Mouse (Mus musculus) Patski (cell line): Measurements from ENCODE around the gene Efcab11. TPM values are rescaled to one million over a fixed set of nuclear protein-coding genes. Genes with fewer than 3 reads are reported as not detected.

ENCODE experiments used
- ATAC-seq: fragments of 100-300 bp; one replicate; pipeline ENCODE4 v1.8.0; 2021
- CTCF ChIA-PET: fragments of 350-600 bp; sonication (Branson Sonifier 250); formaldehyde crosslinking; loops from one replicate; lab custom pipeline; 2022; ENCODE audit warnings: inconsistent platforms; lab: Charles Lee
- POLR2A ChIA-PET: fragments of 350-600 bp; sonication (Branson Sonifier 250); formaldehyde crosslinking; loops from one replicate; lab custom pipeline; 2022; ENCODE audit warnings: antibody characterized with exemption, inconsistent platforms; lab: Charles Lee
- DNase-seq: peaks from one replicate; pipeline ENCODE4 v3.0.0-alpha.2; 2011; ENCODE audit warnings: low read depth, low spot score
- H3K27me3 ChIP-seq: fragments of 371-371 bp; one replicate; pipeline ENCODE4 v1.5.1; 2021
- CTCF ChIP-seq: fragments of 100-300 bp; IDR thresholded peaks from one replicate; pipeline ENCODE4 v1.5.1; 2021
- in situ Hi-C: fragments of 300-500 bp; cut with MboI; formaldehyde crosslinking; loops from 3 replicates; pipeline ENCODE4 v1.11.1; 2018; ENCODE audit warnings: low pct_unique_long_range_greater_than_20kb, mixed read lengths
- polyA plus RNA-seq: library from polyadenylated mRNA; unstranded; gene quantifications from one replicate; pipeline ENCODE4 v1.2.3, GENCODE M21; 2021

The Efcab11 gene
- polyA plus RNA-seq, 1 experiment from 2014 or later = 3.1 TPM

DNA sequence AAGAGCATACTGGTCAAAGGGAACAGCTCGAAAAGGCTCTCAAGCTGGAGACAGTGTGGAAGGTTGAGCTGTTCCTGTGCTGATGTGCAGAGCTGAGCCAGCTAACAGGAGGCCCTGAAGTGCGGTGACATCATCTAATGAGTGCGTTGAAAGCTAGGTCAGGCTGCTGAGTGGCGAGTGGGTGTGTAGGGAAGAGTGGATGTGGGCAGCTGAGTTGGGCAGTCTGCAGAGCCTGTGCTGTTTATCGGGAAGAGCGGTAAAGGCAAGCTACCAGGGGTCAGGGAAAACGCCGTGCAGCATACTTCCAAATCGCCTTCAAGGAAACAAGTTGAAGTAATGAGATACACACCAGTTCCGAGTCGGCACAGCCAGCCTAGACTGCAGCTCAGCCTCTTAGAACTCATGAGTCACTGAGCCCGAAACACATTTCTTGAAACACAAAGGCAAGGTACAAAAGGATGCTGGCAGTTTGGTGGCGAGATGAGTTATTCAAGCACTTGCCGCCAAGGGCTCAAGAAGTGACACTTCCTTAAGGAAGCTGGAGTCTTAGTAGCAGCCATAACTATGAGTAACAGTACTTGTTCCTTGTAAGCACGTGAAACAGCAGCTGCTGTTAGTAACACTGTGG, 33.7 kb upstream of the Efcab11 start:
- ChIA-PET POLR2A (interaction anchor here (0.8 kb wide), 1 partner anchor 24 kb away, joined by 3 read pairs; no protein-coding TSS in a partner anchor), CTCF (interaction anchor here (1.7 kb wide), 1 partner anchor 15 kb away, joined by 6 read pairs; no protein-coding TSS in a partner anchor)
- H3K27me3 ChIP-seq = no peaks in the 10 kb centered on the region
- ATAC-seq (no peak), DNase-seq (no peak)
- no peak for TF ChIP-seq CTCF
- in situ Hi-C loops = no loop called here

DNA sequence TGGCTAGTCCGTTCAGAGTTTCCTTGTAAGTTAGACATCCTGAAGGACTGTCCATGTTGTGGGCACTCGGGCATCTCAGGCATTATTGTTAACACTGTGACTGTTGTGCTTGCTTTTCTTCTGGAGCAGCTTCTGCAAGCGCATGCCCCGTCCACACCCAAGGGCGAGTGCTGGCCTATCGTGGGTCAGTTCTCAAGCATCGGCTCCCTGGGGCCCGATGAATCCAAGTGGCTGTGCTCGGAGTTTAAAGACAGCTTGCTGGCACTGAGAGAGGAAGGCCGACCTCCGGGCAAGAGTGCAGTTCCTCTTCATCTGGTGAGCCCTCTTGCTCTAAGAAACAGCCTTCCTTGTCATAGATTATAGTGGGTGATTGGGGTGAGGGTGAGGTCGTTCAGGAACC, 27.2 kb upstream of the Efcab11 start:
- in situ Hi-C loops = no loop called here
- no peak for DNase-seq
- no peaks in the 10 kb centered on the region for H3K27me3 ChIP-seq
- ChIA-PET POLR2A (no interaction called here), CTCF (interaction anchor here (2.1 kb wide), 1 partner anchor 14 kb away, joined by 5 read pairs; no protein-coding TSS in a partner anchor)
- no peak for ATAC-seq
- TF ChIP-seq CTCF = no peak

- in situ Hi-C loops = no loop called here
- DNase-seq (no peak), ATAC-seq (no peak)
- POLR2A ChIA-PET = no interaction called here
- no peaks in the 10 kb centered on the region for H3K27me3 ChIP-seq
- CTCF ChIA-PET = interaction anchor here (0.8 to 1.7 kb wide), 3 partner anchors 9 to 204 kb away, joined by 3 to 5 read pairs (median 3); no protein-coding TSS in a partner anchor
- no peak for TF ChIP-seq CTCF
These were observed 20.3 kb upstream of the Efcab11 start for GRCm38 (mm10) chr12:99904537-99904936.

GRCm38 (mm10) chr12:99902867-99903370, 18.7 kb upstream of the Efcab11 start:
- ChIA-PET POLR2A (no interaction called here), CTCF (interaction anchor here (1.0 to 4.9 kb wide), 8 partner anchors 7 to 66 kb away, joined by 3 to 36 read pairs (median 5); partner anchors contain the start of gene Kcnk13)
- no peaks in the 10 kb centered on the region for H3K27me3 ChIP-seq
- DNase-seq (no peak), ATAC-seq (no peak)
- TF ChIP-seq CTCF = no peak
- in situ Hi-C loops = no loop called here

DNA sequence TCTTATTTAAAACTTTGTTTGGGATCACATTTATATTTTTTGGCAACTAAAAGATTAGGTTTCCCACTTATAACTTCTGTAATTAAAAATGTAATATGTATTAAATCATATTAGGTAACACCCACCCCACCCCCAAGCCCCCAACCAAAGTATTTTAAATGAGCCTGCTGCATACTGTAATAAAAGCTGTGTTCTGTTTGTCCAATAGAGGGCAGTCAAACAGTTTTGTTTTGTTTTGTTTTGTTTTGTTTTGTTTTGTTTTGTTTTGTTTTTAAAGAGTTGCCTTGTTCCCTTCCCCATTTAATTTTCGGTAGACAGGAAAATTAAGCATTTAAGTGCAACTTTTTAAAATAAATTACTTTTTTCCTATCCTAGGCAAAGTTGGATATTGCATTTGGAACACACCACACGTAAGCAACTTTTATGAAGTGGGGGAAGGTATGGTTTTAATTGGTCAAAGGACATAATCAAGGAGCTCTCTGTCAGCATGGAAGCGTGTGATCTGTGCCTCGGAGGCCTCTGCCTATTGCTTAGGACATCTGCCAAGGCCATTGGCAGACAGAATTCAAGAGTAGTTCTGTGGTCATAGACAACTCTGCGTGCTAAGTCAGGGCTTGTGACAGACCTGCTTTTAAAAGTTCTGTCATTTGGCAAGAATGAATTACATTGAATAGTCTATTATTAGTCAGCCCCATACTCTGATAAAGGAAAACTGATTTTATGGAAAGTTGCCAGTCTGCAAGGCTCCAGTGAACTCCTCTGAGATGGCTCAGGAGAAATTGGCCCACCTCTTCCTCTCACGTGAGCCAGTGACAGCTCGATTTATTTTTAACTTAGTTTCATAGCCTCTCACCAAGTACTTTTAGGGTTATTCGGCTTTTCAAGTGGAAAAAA, 18.0 kb upstream of the Efcab11 start:
- in situ Hi-C loops = no loop called here
- ATAC-seq (no peak), DNase-seq (no peak)
- ChIA-PET POLR2A (no interaction called here), CTCF (interaction anchor here (1.0 to 4.9 kb wide), 7 partner anchors 9 to 67 kb away, joined by 3 to 36 read pairs (median 5); partner anchors contain the start of gene Kcnk13)
- no peak for TF ChIP-seq CTCF
- H3K27me3 ChIP-seq = no peaks in the 10 kb centered on the region

DNA sequence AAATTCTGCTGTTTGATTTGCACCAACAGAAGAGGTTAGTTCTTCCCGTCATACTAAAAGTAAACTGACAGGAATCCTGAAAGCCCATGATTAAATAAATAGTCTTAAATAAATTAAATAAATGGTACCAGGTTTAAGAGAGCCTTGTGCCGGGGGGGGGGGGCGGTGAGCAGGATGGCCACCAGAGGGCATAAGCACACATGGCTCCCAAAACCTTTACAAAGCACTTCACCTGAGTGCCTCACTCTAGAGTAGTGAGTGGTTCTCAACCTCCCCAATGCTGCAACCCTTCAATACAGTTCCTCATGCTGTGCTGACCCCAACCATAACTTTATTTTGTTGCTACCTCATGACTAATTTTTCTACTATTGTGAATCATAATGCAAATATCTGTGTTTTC, 15.8 kb upstream of the Efcab11 start:
- no peak for ATAC-seq
- no peak for TF ChIP-seq CTCF
- CTCF ChIA-PET = interaction anchor here (4.9 kb wide), 1 partner anchor 64 kb away, joined by 36 read pairs; the partner anchor contains the start of gene Kcnk13

DNA sequence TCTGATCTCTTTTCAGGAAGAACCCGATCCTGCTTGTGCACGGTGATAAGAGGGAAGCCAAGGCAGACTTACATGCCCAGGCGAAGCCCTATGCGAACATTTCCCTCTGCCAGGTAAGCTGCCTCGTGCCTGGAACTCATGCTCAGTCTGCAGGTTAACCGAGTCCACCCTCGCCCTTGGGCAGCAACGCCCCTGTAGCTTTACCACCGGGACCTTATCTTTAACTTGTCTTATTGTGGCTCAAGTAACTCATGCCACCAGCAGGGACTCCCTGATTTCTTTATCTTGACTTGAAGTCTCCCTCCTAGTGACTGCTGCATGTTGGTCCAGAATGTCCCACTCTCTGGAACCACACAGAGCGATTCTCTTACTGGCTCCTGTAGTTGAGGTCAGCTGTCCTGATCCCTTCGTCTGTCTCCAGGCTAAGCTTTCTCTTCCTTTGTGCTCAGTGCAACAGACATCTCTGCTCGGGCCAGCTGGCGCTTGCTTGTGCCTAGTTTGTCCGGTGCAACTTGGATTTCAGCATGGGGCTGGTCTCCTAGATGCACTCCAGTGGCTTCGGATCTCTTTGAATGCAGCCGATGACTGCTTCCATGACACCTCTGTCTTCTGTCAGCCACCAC, 14.1 kb upstream of the Efcab11 start:
- no peak for ATAC-seq
- CTCF ChIA-PET = interaction anchor here (1.1 to 1.4 kb wide), 4 partner anchors 10 to 66 kb away, joined by 3 to 6 read pairs (median 4); partner anchors contain the start of gene Kcnk13
- POLR2A ChIA-PET = interaction anchor here (0.8 kb wide), 1 partner anchor 1039 kb away, joined by 3 read pairs; no protein-coding TSS in a partner anchor
- in situ Hi-C loops = loop anchor here (10.0 kb wide), 1 partner anchor 66 kb away; the partner anchor contains the start of gene Kcnk13
- H3K27me3 ChIP-seq = no peaks in the 10 kb centered on the region
- TF ChIP-seq CTCF = no peak
- DNase-seq = no peak

More for the DNA sequence above, 15.8 kb upstream of the Efcab11 start:
- POLR2A ChIA-PET = no interaction called here
- no peak for DNase-seq
- no peaks in the 10 kb centered on the region for H3K27me3 ChIP-seq
- in situ Hi-C loops = loop anchor here (10.0 kb wide), 1 partner anchor 65 kb away; the partner anchor contains the start of gene Kcnk13

DNA sequence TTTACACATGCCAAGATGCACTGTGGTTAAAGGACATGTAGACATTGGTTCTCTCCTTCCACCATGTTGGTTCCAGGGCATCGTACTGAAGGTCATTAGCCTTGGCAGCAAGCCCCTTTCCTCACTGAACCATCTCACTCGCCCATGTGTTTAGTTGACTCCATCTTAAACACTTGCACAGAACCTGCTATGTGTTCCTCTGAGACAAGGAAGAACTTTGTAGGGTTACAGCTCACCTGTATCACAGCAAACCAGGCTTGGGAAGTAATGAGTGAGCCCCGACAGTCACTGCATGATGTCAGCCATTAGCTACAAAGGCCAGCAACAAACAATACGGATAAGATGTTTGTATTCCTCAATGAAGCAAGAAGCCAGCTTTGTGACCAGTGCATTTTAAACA, 13.6 kb upstream of the Efcab11 start:
- CTCF ChIA-PET = interaction anchor here (1.2 to 1.4 kb wide), 3 partner anchors 9 to 66 kb away, joined by 3 to 6 read pairs (median 4); partner anchors contain the start of gene Kcnk13
- DNase-seq (no peak), ATAC-seq (no peak)
- TF ChIP-seq CTCF = no peak
- no peaks in the 10 kb centered on the region for H3K27me3 ChIP-seq
- in situ Hi-C loops = loop anchor here (10.0 kb wide), 1 partner anchor 67 kb away; the partner anchor contains the start of gene Kcnk13
- POLR2A ChIA-PET = no interaction called here

- in situ Hi-C loops = no loop called here
- no peak for TF ChIP-seq CTCF
- no peaks in the 10 kb centered on the region for H3K27me3 ChIP-seq
- no peak for DNase-seq
- no peak for ATAC-seq
- POLR2A ChIA-PET = no interaction called here
- CTCF ChIA-PET = interaction anchor here (1.2 to 1.9 kb wide), 3 partner anchors 11 to 77 kb away, joined by 3 to 4 read pairs (median 3); no protein-coding TSS in a partner anchor
These were observed 1.2 kb upstream of the Efcab11 start for GRCm38 (mm10) chr12:99885282-99885901.
